Mouse (Mus musculus) hematopoietic stem cell, adult 5-6 weeks (primary cell): ENCODE data around the gene Nav1. TPM values are rescaled to one million over a fixed set of nuclear protein-coding genes. Genes with fewer than 3 reads are reported as not detected.

Experiments used
- ATAC-seq, 2 experiments: fragments of 125-278 bp in 1 of 2; replicated peaks in 1 of 2; 2 replicates each; pipeline ENCODE4 v1.8.0; 2016 to 2017; ENCODE audit warnings: inconsistent platforms in 2 of 2, mild to moderate bottlenecking in 2 of 2, moderate number of reproducible peaks in 2 of 2, low read depth in 1 of 2, moderate TSS enrichment in 1 of 2; ENCODE audit not compliant: low FRiP score in 2 of 2, poor library complexity in 2 of 2, severe bottlenecking in 2 of 2, insufficient read depth in 1 of 2, low TSS enrichment in 1 of 2
- total RNA-seq: library from RNA; stranded (forward); fragments of 172-1452, 232-1000 nt; gene quantifications from 2 replicates; pipeline ENCODE4 v1.2.3, GENCODE M21; 2017

The Nav1 gene
- total RNA-seq, 1 experiment from 2014 or later, result 4.7 TPM

DNA sequence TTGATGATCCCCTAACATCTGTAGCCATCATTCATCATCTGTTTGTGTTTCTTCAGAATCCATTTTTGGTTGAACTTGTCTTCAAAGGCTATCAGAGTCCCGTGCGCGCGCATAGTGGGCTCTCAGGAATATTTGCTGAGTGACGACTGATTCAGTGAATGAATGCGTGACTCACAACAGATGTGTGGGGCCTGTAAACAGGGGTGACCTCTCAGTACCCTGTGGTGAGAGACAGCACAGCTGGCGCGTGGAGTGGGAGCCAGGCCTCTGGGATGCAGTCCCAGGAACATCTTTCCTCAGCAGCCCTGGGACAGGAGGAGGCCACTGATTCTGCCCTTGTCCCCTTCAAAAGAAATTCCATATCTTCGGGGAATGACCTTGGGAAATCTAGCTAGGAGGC lies 16.3 kb downstream of the Nav1 start:
- no peak for ATAC-seq

DNA sequence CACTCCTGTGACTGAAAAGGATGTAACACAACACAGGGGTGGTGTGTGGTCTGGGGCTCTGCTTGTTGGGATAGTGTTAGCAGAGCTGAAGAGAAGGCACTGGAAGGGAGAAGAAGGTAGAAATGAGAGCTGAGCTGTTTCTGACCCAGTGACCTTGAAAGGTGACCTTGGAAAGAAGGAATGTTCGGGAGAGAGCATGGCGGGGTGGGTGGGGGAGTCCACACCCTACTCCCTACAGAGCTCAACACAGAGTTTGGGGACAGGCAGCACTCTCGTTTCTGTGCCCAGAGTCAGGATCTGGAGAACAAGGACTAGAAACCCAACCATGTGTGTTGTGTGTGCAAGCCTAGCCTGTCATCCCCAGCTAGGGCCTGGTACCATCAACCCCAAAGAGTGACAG lies 18.1 kb downstream of the Nav1 start:
- ATAC-seq, result no peak

DNA sequence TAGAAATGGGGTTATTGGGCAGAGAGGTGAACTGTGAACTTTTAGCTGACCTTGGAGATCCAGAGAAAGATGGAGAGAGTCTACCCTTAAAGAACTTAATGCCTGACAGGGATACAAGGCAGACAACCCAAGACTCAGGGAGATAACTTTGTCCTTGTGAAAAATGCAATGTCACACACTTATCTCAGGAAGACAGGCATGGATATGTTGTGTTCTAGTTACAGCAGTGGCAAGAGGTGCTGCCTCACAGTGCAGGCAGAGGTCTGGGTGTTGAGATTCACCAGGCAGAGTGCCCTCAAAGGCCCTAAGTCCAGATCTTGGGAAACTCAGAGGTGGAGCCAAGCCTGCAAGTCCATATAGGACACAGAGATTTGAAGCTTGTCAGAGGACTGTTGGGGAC lies 20.2 kb downstream of the Nav1 start:
- ATAC-seq, result no peak

DNA sequence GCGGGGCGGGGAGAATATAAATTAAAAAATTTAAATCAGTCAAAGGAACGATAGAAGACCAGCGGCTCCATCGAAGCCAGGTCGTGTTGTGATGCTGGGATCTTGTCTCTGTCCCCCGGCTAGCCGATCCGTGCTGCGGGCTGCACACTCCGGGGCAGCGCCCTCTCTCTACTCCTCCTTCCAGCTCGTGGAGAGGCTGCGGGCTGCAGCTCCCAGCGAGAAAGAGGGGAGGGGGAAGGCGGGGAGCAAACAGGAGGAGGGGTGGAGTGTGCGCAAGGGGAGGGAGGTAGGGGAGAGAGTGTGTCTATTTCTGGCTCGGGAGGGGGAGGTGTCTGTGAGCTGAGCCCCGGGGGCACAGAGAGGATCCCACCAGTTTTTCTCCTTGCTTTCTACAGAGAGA lies 21.5 kb downstream of the Nav1 start:
- peak; percentile 13 to 43; a peak in 3 of 4 replicates for ATAC-seq

DNA sequence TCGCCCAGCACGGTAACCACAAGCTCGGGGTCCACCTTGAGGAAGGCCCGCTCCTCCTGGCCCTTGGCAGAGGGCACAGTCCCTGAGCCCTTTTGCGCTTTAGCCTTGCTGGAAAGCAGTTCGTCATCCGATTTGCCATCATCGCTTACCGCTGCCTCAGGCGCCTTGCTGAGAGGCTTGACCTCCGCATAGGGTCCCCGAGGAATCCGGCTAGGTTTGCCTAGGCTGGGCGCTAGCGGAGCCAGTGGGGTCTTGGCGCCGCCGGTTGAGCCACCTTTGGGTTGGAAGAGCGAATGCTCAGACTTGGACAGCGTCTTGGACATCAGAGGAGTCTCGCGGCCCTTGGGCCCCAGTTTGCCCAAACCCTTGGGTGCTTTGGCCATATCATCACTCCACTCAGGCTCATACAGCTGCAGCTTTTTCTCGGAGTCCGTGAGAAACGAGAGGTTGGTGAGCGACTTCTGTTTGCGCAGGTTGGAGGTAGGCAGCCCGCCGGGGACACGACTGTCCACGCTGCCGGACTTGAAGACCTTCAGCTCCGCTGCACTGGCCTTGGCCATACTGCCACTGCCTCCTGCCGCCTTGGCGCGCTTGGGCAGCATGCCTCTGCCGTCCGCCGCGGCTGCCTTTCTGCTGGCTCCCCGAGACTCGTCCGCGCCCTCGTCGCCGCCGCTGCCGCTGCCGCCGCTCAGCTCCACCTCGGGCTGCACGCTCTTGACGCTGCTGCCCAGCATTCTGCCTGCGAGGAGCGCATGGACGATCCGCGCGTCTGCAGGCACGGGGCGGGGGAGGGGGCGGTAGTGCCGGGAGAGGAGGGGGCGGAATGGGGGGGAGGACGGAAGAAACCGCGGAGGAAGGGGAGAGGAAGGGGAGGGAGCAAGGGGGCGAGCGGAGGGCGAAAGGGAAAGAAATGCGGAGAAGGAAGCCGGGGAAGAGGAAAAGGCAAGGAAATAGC lies 22.2 kb downstream of the Nav1 start:
- peak in 1 of 2 experiments; percentile 29; a peak in 1 of 4 replicates for ATAC-seq

DNA sequence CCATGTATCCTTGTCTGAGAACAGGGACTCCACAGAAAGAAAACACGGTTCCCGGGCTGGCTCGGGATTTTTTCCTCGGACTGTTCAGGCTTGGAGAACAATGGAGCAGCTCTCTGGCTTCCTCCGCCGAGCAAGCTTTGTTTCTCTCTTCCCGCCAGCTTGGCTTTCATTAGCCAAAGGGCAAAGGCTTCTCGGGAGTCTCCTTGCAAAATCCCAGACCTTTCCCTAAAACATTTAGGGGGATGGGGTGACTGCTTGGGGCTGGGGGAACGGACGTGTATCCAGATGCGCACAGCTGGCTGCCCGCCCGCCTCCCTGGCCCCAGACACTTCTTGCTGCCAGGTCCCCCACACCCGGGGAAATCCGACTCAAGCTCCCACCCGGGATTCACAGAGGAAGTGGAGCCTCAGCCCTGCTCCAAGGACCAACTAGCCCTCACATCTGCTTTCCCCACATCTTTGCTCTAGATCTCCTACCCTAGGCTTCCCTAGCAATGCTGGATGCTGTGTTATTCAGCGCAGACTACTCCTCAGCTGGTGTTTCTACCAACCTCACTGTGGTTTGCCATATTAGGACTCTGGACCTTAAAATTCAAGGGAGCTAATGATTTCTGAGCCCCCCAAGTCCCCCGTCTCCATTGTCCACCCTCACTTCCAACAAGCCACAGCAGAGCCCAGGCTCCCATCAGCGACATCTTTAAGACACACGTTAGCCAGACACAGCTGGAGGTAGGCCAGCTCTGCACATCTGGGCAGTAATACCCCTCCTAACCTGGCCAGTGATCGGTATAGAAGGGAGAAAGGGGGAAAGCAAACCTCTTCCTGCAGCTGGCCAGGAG lies 23.2 kb downstream of the Nav1 start:
- no peak for ATAC-seq

DNA sequence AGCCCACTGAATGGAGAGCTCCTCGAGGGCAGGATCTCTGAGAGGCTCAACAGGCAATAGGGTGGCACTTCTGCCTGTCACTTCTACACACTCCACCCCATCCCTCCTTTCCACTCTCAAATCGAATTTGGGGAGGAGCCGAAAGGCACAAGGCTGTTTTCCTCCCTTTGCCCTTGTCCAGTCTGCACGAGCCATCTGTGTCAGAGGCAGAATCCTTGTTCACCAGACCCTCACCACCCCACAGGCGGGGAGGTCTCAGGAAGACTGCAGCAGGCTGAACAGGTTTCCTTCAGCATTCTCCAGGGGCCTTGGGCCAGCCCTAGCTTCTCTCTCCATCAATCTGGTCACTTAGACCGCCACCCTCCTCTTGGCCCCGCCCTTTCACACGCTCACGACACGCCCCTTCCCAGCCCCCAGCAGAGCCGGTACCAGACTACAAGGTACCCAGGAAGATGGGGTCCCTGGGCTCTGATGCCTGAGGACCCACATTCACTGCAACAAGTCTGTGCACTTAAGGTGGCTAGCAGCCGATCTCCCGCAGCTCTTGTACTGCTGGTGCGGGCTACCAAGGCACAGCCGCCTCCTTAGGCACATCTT lies 23.9 kb downstream of the Nav1 start:
- no peak for ATAC-seq

DNA sequence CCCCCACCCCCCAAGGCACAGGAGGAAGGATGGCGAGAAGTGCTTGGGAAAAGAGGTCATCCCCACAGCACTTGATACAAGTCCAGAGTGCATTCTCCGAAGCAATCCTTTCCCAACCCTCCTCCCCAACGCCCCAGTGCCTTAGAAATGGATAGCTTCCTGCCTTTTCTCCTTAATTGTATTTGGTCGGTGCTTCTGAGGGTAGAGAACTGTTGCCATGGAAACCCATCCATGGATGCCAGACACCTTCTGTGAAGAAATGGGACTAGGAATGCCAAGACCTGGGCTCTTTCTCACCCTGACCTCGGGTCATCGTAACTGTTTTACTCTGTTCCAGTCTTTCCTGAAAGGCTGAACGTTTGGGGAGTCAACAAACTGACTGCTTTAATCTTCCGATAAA lies 26.1 kb downstream of the Nav1 start:
- no peak for ATAC-seq

DNA sequence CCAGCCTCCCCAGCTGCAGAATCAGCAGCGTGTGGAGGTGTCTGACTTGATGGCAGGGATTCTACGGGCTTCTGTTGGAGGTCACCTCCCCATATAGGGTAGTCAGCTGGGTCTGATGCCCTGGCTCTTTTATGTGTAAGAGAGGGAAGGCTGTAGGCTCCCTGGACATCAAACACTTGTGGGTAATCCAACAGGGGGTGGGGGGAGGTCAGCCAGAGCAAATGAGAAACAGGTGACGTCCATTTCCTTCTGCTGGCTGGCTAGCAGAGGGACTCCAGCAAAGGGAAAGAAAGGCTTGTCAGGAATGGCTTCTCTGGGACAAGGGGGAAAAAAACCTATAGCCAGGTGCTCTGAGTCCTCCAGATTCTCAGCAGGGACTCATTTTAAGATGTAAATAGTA lies 28.0 kb downstream of the Nav1 start:
- no peak for ATAC-seq

DNA sequence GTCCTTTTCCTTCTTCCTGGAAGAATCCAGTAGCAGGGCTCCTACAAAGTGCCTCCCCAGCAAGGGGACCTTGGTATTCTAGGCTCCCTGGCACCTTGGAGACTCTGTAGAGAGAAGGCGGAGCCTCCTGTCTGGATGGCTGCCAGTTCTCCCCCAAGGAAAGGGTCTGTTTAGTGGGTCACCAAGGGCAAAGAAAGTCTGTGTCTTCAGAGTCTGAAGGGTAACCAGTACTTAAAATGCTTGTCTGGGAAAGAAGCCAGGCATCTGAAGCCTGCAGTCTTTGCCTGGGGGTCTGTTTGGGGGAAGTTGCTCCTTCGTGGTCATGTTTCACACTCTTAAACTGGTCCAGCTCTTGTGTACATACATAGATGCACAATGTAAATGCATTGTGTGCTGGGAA lies 29.3 kb downstream of the Nav1 start:
- no peak for ATAC-seq

DNA sequence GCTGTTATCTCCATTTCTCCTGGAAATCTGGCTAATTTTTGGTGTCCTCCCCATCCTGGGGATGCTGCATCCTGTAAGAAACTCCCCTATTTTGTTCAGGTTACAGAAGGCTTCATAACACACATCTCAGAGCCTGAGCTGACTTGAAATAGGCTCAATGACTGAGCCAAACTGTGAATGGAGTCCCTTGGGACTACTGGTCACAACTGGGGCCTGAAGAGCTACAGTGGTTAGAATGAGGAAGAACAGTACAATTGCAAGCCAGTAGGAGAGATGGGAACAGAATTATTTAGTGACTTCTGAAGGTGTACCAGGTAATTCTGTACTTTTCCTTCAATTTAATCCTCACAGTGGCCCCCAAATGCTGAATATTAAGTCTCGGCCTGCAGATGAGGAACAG lies 31.7 kb downstream of the Nav1 start:
- no peak for ATAC-seq

DNA sequence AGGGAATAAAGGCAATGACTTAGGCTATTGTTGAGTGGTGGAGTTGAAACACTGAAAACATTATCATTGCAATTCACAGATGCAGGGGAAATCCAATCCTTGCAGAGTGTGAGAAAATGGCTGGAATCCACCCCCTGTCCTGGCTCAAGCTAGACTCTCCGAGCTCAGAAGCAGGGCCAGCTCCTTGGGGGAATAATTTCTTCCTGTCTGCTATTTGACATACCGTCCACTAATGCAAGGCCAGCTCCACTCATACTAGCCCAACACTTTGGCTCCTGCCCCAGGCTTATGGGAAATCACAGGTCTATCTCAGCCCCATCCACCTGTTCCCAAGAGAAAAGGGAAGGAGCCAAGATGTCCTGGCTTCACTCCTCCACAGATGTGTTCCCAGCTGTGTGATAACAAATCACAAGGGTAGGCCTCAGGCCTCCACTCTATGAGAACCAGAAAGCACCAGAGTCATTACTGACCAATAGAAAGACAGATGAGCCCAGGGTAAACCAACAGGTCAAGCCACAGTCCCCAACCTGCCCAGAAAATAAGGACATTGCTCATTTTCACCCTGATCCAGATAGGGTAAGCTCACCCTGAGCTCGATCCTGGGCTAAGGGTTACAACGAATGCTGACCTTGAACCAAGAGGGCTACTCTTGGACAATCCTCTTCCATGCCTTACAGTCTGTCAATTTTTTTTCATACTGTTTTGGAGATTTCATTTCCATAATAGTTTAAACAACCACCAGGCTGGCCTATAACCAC lies 32.5 kb downstream of the Nav1 start:
- ATAC-seq, result no peak

DNA sequence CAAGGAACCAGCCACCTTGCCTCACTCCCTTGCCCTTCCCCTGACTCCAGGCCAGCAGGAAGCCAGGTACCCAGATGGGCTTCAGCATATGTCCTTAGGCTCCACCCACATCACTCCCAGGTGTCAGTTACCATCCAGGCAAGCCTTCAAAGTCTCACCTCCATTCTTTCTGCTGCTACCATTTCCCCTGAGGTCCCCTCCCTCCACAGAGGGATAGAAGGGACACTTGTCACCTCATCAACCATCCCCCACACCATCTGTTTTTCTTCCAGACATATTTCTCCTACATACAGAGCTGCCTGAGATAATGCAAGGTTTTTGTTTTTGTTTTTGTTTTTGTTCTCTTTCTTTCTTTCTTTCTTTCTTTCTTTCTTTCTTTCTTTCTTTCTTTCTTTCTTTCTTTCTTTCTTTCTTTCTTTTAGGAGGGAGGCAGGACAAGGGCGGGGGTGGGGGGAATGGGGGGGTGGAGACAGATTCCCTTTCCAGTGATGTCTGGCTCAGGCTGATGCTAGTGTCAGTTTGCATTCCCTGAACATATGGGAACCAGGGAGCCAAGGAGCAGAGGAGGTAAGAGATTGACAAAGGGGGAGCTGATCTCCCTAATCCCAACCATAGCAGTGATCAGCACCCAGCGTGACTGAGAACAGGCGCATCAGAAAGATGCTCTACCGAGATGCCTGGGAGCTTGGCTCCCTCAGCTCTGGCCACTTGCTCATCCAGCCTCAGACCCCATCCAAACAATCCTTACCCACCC lies 34.8 kb downstream of the Nav1 start:
- no peak for ATAC-seq

DNA sequence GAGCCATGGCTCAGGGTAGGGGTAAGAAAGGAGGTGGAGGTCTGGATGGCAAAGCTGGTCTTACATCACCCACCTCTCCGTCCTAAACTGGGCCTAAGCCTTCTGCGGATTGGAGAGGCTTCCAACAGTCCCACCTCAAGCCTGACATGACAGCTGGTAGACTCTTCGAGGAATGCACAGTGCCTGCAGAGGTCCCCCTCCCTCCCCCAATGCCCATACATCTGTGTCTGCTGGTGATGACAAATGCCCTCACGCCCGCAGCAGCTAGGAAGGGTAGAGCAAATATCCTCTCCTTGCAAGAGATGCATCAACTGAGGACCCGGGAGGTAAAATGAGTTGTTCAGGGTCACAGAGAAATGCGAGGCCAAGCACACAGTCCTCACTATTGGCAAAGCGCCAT lies 39.0 kb downstream of the Nav1 start:
- ATAC-seq, result no peak

DNA sequence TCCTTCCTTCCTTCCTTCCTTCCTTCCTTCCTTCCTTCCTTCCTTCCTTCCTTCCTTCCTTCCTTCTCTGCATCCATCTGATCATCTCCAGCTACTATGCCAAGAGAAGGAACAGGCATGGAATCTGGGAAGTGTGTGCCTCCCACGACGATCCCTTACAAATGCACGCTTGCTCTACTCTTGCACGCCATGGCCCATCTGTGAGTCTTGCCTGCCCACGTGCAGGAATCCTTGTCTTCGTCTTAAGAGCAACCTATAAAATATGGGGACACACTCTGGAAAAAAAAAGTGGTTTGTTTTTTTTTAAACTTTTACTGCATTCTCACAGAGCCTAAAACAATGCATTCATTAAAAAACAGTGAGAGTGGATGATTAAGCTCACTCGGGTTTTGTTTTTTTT lies 40.5 kb downstream of the Nav1 start:
- ATAC-seq, result no peak

DNA sequence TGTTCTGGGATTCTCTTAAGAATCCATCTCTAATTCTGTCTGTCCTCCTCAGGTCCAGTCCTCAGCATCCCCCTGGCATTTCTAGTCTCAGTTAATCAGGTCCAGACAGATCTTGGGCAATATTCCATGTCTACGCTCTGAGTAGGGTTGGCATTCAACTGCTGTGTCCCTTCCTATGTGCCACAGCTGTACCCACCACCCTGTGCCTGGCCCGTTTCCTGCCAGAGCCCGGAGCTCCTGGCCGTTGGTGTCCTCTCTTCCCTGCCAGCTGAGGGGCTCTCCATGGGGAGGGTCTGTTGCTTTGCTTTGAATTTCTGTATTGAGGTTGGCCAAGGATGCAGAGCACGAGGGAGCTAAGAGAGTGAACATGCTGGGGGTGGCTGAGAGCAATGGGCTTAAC lies 41.3 kb downstream of the Nav1 start:
- ATAC-seq, result no peak
